Comparison of ENCODE assay signal across 9 mouse cellular contexts in genomic region chr9:84466741-84467140, GRCm38 (mm10).
DNase-seq lines count a peak whose midpoint lies in the region; ATAC-seq and TF ChIP-seq lines count a peak whose summit lies in the region.
"Had no signal": no experiment of that assay in that cellular context is flagged by ENCODE, and none has a peak within 500 bp of the region (broad histone marks: within the 10 kb centered on the region; RNA-seq: fewer than 3 reads in every experiment).

No protein-coding gene starts in this region.

- no peak overlapping the region for H3K27ac ChIP-seq in limb, embryonic 11.5 days (replicated peaks; ENCODE audit: low read depth, low read length)
- H3K27ac ChIP-seq in limb, embryonic 10.5 days = no peak overlapping the region
- H3K27ac ChIP-seq in hindbrain, postnatal 0 days = no peak overlapping the region
- H3K27ac ChIP-seq: macrophage had no signal

- no peaks in the 10 kb centered on the region for H3K4me1 ChIP-seq in limb, embryonic 11.5 days (ENCODE audit: control insufficient read depth, insufficient read depth, low read length)
- H3K4me1 ChIP-seq in limb, embryonic 10.5 days = no peaks in the 10 kb centered on the region
- H3K4me1 ChIP-seq in hindbrain, postnatal 0 days (ENCODE audit: insufficient read depth, low read length) = no peaks in the 10 kb centered on the region

- intact Hi-C loops in gastrocnemius, postnatal 14 days (cut with DNase I; ENCODE audit: low total_unique reads) = no loop called here

- H3K27me3 ChIP-seq in limb, embryonic 11.5 days (ENCODE audit: control insufficient read depth, insufficient read depth, low read length) = no peaks in the 10 kb centered on the region
- no peaks in the 10 kb centered on the region for H3K27me3 ChIP-seq in limb, embryonic 10.5 days (ENCODE audit: low read depth, poor library complexity, severe bottlenecking)
- H3K27me3 ChIP-seq in hindbrain, postnatal 0 days (ENCODE audit: insufficient read depth, low read length) = no peaks in the 10 kb centered on the region

- H3K36me3 ChIP-seq in limb, embryonic 11.5 days (ENCODE audit: control insufficient read depth, insufficient read depth, low read length) = no peaks in the 10 kb centered on the region
- no peaks in the 10 kb centered on the region for H3K36me3 ChIP-seq in limb, embryonic 10.5 days
- H3K36me3 ChIP-seq in hindbrain, postnatal 0 days (ENCODE audit: insufficient read depth, low read length) = no peaks in the 10 kb centered on the region

- TF ChIP-seq CTCF in hindbrain, postnatal 0 days (IDR thresholded peaks at IDR 0.05; ENCODE audit: low read depth) = peak; percentile 59

- H3K4me3 ChIP-seq in limb, embryonic 11.5 days (ENCODE audit: low read depth, low read length) = no peak overlapping the region
- H3K4me3 ChIP-seq in limb, embryonic 10.5 days = no peak overlapping the region
- H3K4me3 ChIP-seq in hindbrain, postnatal 0 days (ENCODE audit: low read length) = no peak overlapping the region

- H3K9me3 ChIP-seq in limb, embryonic 11.5 days (ENCODE audit: control insufficient read depth, low read length) = no peaks in the 10 kb centered on the region
- H3K9me3 ChIP-seq in limb, embryonic 10.5 days (replicated peaks) = no peaks in the 10 kb centered on the region
- no peaks in the 10 kb centered on the region for H3K9me3 ChIP-seq in hindbrain, postnatal 0 days (ENCODE audit: low read length)

- ATAC-seq in limb, embryonic 11.5 days (ENCODE audit: insufficient number of reproducible peaks, low FRiP score, low TSS enrichment, low read depth) = no peak
- peak; percentile 49; the same call in 1 of the 2 replicates for ATAC-seq in hindbrain, postnatal 0 days

- DNase-seq in cerebellum, adult 8-10 months = peak; percentile 3
- DNase-seq in cerebellum, adult 11 months = no peak
- DNase-seq in limb, embryonic 11.5 days (ENCODE audit: low spot score) = peak; percentile 32
- DNase-seq in limb, embryonic 10.5 days (ENCODE audit: low spot score) = no peak
- peak; percentile 47 to 56 for DNase-seq in adrenal gland, postnatal 36 days
- DNase-seq in hindbrain, postnatal 0 days (ENCODE audit: low spot score) = peak; percentile 54
- peak; percentile 48 for DNase-seq in lung, postnatal 10 days
- DNase-seq in gastrocnemius, postnatal 14 days = no peak

- 11% methylated on average over 3 of the region's 3 CpGs for WGBS in limb, embryonic 11.5 days
- 11% methylated on average over 3 of the region's 3 CpGs for WGBS in limb, embryonic 10.5 days
- WGBS in hindbrain, postnatal 0 days = 14% methylated on average over 3 of the region's 3 CpGs

- no peak overlapping the region for H3K9ac ChIP-seq in limb, embryonic 11.5 days (ENCODE audit: low read length)
- no peak overlapping the region for H3K9ac ChIP-seq in hindbrain, postnatal 0 days (replicated peaks; ENCODE audit: low read length)

- no peak overlapping the region for H3K4me2 ChIP-seq in limb, embryonic 11.5 days (ENCODE audit: low read depth, severe bottlenecking)
- no peak overlapping the region for H3K4me2 ChIP-seq in hindbrain, postnatal 0 days (ENCODE audit: low read depth, low read length)

Comparison
In these comparisons a context has a peak if more than half of its experiments do, and no peak if none do; other contexts are left out.
1. DNase-seq: peak in cerebellum, adult 8-10 months (single experiment), limb, embryonic 11.5 days (single experiment), adrenal gland, postnatal 36 days (2 of 2), hindbrain, postnatal 0 days (single experiment) and lung, postnatal 10 days (single experiment); none in cerebellum, adult 11 months (single experiment), limb, embryonic 10.5 days (single experiment) and gastrocnemius, postnatal 14 days (single experiment).